Mouse (Mus musculus) intestine, postnatal 0 days (tissue): ENCODE results near the gene Olfr1395. TPM values are rescaled to one million over a fixed set of nuclear protein-coding genes. Genes with fewer than 3 reads are reported as not detected.
"Not testable (repeated sequence)": the region's sequence is repeated elsewhere in the genome, so short reads cannot be mapped to it uniquely, and the experiment has no call there.

Experiments
- ATAC-seq: fragments of 200-750 bp; cut with Nextera tagmentation; 2 replicates; pipeline ENCODE4 v1.8.0; 2017; ENCODE audit warnings: mild to moderate bottlenecking, moderate TSS enrichment, moderate library complexity
- H3K27ac ChIP-seq: fragments of 300-500 bp; sonication (generic); 2 replicates; pipeline ENCODE4 v1.5.1; 2014; ENCODE audit warnings: mild to moderate bottlenecking, low read depth, low read length, moderate library complexity
- H3K27me3 ChIP-seq: fragments of 300-500 bp; sonication (generic); replicated peaks from 2 replicates; pipeline ENCODE4 v1.6.1; 2014; ENCODE audit warnings: low read length, mixed read lengths; ENCODE audit not compliant: control insufficient read depth, insufficient read depth
- H3K36me3 ChIP-seq: fragments of 300-500 bp; sonication (generic); 2 replicates; pipeline ENCODE4 v1.6.1; 2014; ENCODE audit warnings: mild to moderate bottlenecking, moderate library complexity; ENCODE audit not compliant: control insufficient read depth, insufficient read depth
- H3K4me1 ChIP-seq: fragments of 300-500 bp; sonication (generic); replicated peaks from 2 replicates; pipeline ENCODE4 v1.6.1; 2014; ENCODE audit warnings: antibody characterized with exemption, low read length, mixed read lengths; ENCODE audit not compliant: control insufficient read depth, insufficient read depth
- H3K4me2 ChIP-seq: fragments of 300-500 bp; sonication (generic); replicated peaks from 2 replicates; pipeline ENCODE4 v1.6.1; 2014; ENCODE audit warnings: low read depth, mild to moderate bottlenecking, moderate library complexity
- H3K4me3 ChIP-seq: fragments of 300-500 bp; sonication (generic); 2 replicates; pipeline ENCODE4 v1.5.1; 2014; ENCODE audit warnings: low read depth, low read length
- H3K9ac ChIP-seq: fragments of 300-500 bp; sonication (generic); 2 replicates; pipeline ENCODE4 v1.6.1; 2014; ENCODE audit warnings: mild to moderate bottlenecking, low read depth, low read length
- H3K9me3 ChIP-seq: fragments of 300-500 bp; sonication (generic); 2 replicates; pipeline ENCODE4 v1.6.1; 2016; ENCODE audit warnings: mixed run types; ENCODE audit not compliant: control insufficient read depth
- CTCF ChIP-seq: sonication (generic); IDR thresholded peaks from 2 replicates; pipeline ENCODE4 v1.5.1; 2016; ENCODE audit warnings: low read depth, mild to moderate bottlenecking, control low read depth, antibody characterized with exemption, moderate library complexity
- WGBS: fragments of 180-500 bp; shearing (Covaris S2); extraction: QIAGEN DNeasy Blood & Tissue Kit; methylation state at CpG from one replicate; pipeline ENCODE4 v1.1.7; 2014; 5-methylcytosine and 5-hydroxymethylcytosine counted together
- polyA plus RNA-seq: library from polyadenylated mRNA; unstranded; fragments of >200 nt; fragmentation: Nextera tagmentation; extraction: Ambion mirVana; gene quantifications from 2 replicates; pipeline ENCODE4 v1.2.1, GENCODE M21; 2015

The Olfr1395 gene
- polyA plus RNA-seq, 1 experiment from 2014 or later: not detected

DNA sequence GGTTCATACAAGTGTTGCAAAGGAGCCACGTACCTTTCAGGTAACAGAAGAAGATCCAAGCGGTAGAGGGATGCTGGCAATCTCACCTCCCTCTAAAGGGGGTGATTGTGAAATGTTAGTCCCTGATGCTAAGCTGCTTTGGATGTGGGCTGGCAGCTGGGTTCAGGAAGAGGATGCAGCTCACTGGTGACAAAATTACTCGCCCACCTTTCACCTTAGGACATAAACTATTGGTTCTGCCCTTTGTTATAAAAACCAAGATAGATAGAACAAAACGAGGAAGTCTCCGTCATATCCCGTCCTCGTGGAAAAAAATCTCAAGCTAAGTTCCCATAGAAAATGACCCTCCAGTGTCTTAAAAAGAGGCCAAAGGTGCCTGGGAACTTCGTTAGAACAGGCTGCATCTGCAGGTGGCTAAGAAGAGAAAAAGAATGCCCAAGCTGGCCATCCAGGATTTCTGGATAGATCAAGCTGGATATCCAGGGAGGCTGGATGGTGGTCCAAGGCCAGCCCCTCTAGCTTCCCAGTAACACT, 44.9 kb downstream of the Olfr1395 start, which contains the start of gene Btnl9:
Gene Btnl9, minus strand, starts transcription at position 205 of the 534 bp plus-strand sequence.
- TF ChIP-seq CTCF: no peak
- H3K9ac ChIP-seq: no peak within 1 kb of the TSS
- no peak within 1 kb of the TSS for H3K4me2 ChIP-seq
- no peak within 1 kb of the TSS for H3K27ac ChIP-seq
- no peaks in the 10 kb centered on the region for H3K36me3 ChIP-seq
- H3K4me1 ChIP-seq: no peaks in the 10 kb centered on the region
- H3K27me3 ChIP-seq: no peaks in the 10 kb centered on the region
- 73% methylated on average over 8 of the region's 8 CpGs for WGBS
- H3K9me3 ChIP-seq: no peaks in the 10 kb centered on the region
- no peak within 1 kb of the TSS for H3K4me3 ChIP-seq
- no peak for ATAC-seq

DNA sequence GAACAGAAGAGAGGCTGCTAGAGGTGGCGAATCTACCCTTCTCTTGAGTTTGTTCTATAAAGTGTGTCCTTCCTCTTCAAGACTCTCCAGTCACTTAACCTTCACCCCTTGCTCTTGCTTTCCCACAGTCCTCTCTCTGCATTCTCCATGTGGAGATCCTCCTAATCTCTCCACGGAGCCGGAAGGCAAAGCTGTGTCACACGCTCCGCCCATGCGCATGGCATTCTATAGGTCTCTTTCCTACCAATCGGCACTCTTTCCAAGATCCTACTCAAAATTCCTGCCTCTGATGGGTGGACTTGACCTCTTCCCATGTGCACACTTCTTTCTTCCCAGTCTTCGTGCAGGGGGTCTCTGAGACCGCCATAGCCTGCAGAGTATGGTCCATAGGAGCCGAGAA, 45.6 kb downstream of the Olfr1395 start:
- no peak overlapping the region for H3K27ac ChIP-seq
- WGBS: 73% methylated on average over 10 of the region's 10 CpGs
- TF ChIP-seq CTCF: no peak

DNA sequence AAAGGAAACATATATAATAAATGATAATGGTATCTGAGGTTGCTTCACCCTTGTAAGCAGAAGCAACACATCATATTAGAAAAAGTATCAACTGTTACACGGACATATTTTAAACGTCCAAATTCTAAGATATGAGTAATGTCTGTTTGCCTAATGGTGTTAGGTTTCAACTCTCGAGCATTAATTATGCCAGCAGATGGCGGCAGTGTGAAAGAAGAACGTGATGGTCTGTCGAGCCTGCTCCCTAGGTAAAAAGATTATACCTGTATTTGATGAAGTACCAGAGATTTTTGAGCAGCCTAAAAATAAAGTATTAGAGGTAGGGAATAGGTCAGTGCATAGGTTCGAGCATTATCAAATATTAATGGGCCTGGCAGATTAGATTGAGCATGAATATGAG, 47.7 kb downstream of the Olfr1395 start:
- no peak overlapping the region for H3K27ac ChIP-seq
- no peak overlapping the region for H3K4me3 ChIP-seq
- no peak overlapping the region for H3K9ac ChIP-seq
- no peaks in the 10 kb centered on the region for H3K36me3 ChIP-seq
- H3K9me3 ChIP-seq: no peaks in the 10 kb centered on the region
- no peaks in the 10 kb centered on the region for H3K27me3 ChIP-seq
- no peak for ATAC-seq
- no peak overlapping the region for H3K4me2 ChIP-seq
- WGBS: under 1% methylated on average over 7 of the region's 7 CpGs
- no peaks in the 10 kb centered on the region for H3K4me1 ChIP-seq
- TF ChIP-seq CTCF: peak; percentile 86

More for the DNA sequence above, 45.6 kb downstream of the Olfr1395 start:
- no peak for ATAC-seq
- Histone ChIP-seq H3K36me3 (no peaks in the 10 kb centered on the region), H3K9me3 (no peaks in the 10 kb centered on the region), H3K27me3 (no peaks in the 10 kb centered on the region), H3K9ac (no peak overlapping the region), H3K4me3 (no peak overlapping the region), H3K4me1 (no peaks in the 10 kb centered on the region), H3K4me2 (no peak overlapping the region)

DNA sequence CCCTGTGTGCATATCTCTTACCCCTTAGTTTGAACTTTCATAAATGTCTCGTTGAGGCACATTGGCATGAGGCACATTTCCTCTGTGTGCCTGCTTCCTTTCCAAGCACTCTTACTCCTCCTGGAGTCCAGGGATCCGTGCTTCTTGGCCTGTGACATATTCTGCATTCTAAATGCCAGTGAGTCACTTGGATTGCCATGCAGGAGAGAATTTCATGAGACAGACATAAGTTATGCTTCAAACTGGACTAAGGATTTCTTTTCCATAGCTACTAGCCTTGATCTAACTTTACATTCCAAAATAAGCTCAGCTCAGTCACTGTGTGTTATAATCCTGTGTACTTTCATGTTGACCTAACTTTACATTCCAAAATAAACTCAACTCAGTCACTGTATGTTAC, 49.0 kb downstream of the Olfr1395 start:
- Histone ChIP-seq H3K27ac (no peak overlapping the region), H3K27me3 (no peaks in the 10 kb centered on the region), H3K9ac (no peak overlapping the region), H3K4me3 (no peak overlapping the region), H3K36me3 (no peaks in the 10 kb centered on the region), H3K9me3 (no peaks in the 10 kb centered on the region), H3K4me1 (no peaks in the 10 kb centered on the region), H3K4me2 (no peak overlapping the region)
- 69% methylated on average over 2 of the region's 2 CpGs for WGBS
- ATAC-seq: no peak
- TF ChIP-seq CTCF: no peak

DNA sequence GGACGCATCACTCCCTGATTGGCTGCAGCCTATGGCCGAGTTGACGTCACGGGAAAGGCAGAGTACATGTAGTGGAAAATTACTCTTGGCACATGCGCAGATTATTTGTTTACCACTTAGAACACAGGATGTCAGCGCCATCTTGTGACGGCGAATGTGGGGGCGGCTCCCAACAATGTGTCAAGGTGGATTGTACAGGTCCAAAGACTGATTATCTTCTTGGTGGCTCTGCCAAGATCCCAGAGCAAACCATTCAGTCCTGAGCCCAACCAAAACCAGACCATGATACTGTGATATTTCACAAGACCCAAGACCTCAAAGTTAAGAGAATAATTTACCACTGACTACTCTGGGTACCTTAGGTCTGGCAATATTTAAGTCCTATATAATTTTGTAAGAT, 52.7 kb downstream of the Olfr1395 start:
- not testable (repeated sequence) for H3K4me1 ChIP-seq, H3K36me3 ChIP-seq, H3K9me3 ChIP-seq, H3K27ac ChIP-seq, H3K4me3 ChIP-seq, ATAC-seq, H3K4me2 ChIP-seq, H3K9ac ChIP-seq, H3K27me3 ChIP-seq
- WGBS: 95% methylated on average over 9 of the region's 9 CpGs

DNA sequence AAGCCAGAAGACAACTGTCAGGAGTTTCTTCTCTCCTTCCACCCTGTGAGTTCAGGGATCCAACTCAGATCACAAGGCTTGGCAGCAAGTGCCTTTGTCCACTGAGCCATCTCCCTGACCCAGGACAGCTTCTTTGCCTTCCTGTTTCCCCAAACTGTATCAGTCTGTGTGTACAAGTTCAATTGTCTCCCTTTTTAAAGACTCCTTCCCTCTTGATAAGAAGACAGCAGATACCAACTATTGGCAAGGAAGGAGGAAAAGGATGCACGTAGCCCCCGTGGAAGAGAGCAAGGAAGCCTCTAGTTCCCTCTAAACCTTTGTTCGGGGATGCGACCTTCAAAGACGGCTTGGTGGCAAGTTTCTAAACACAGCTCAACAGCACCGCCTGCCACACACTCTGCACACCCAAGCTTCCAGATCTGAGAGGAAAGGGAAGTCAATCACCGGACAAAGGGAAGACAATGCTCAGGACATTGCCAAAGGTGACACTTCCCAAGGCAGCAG, 53.8 kb downstream of the Olfr1395 start:
- no peak overlapping the region for H3K4me2 ChIP-seq
- TF ChIP-seq CTCF: no peak
- no peak overlapping the region for H3K27ac ChIP-seq

More for the DNA sequence above, 53.8 kb downstream of the Olfr1395 start:
- no peaks in the 10 kb centered on the region for H3K36me3 ChIP-seq
- H3K4me3 ChIP-seq: no peak overlapping the region
- no peaks in the 10 kb centered on the region for H3K9me3 ChIP-seq
- 81% methylated on average over 7 of the region's 7 CpGs for WGBS
- no peaks in the 10 kb centered on the region for H3K4me1 ChIP-seq
- ATAC-seq: no peak
- no peaks in the 10 kb centered on the region for H3K27me3 ChIP-seq
- H3K9ac ChIP-seq: no peak overlapping the region

Other genes with a start within 250 kb of the Olfr1395 start
- gene Gm5431, start 240.1 kb upstream of the Olfr1395 start, polyA plus RNA-seq: 2.7 and 3.1 TPM in 2 replicates
- gene Psme2b, start 196.1 kb upstream of the Olfr1395 start, polyA plus RNA-seq: 8.4 and 9.5 TPM in 2 replicates
- 0.30 and 0.33 TPM in 2 replicates for gene Olfr56, start 163.4 kb upstream of the Olfr1395 start, polyA plus RNA-seq
- 0.43 and 0.48 TPM in 2 replicates for gene 9930111J21Rik1, start 162.9 kb upstream of the Olfr1395 start, polyA plus RNA-seq
- 0.04 TPM in 1 of 2 replicates, not detected in the other for gene Gm12185, start 150.0 kb upstream of the Olfr1395 start, polyA plus RNA-seq
- gene Tgtp1, start 148.1 kb upstream of the Olfr1395 start, polyA plus RNA-seq: 5.2 and 5.4 TPM in 2 replicates
- 0.48 and 0.61 TPM in 2 replicates for gene 9930111J21Rik2, start 91.0 kb upstream of the Olfr1395 start, polyA plus RNA-seq
- 2.7 and 2.8 TPM in 2 replicates for gene Tgtp2, start 78.1 kb upstream of the Olfr1395 start, polyA plus RNA-seq
- 29.2 and 29.5 TPM in 2 replicates for gene Ifi47, start 65.7 kb upstream of the Olfr1395 start, polyA plus RNA-seq
- gene Olfr1396, start 27.4 kb upstream of the Olfr1395 start, polyA plus RNA-seq: 0.04 TPM in 1 of 2 replicates, not detected in the other
- gene Olfr1394, start 12.1 kb downstream of the Olfr1395 start, polyA plus RNA-seq: not detected in 2 replicates
- gene Btnl9, start 44.9 kb downstream of the Olfr1395 start, polyA plus RNA-seq: 0.75 and 0.86 TPM in 2 replicates
- gene Zfp62, start 61.0 kb downstream of the Olfr1395 start, polyA plus RNA-seq: 8.4 TPM in 2 replicates
- 59.0 and 62.2 TPM in 2 replicates for gene Mgat1, start 101.9 kb downstream of the Olfr1395 start, polyA plus RNA-seq
- gene Olfr1393, start 136.0 kb downstream of the Olfr1395 start, polyA plus RNA-seq: 0.16 TPM in 1 of 2 replicates, not detected in the other
- gene Olfr1392, start 143.0 kb downstream of the Olfr1395 start, polyA plus RNA-seq: 0.08 TPM in 1 of 2 replicates, not detected in the other
- gene Olfr10, start 162.5 kb downstream of the Olfr1395 start, polyA plus RNA-seq: not detected in 2 replicates
- not detected in 2 replicates for gene Olfr1391, start 180.5 kb downstream of the Olfr1395 start, polyA plus RNA-seq
- gene Olfr1390, start 192.9 kb downstream of the Olfr1395 start, polyA plus RNA-seq: not detected in 2 replicates